Mouse (Mus musculus) heart, postnatal 25 days (tissue): ENCODE results near the gene Myh10. TPM values are rescaled to one million over a fixed set of nuclear protein-coding genes. Genes with fewer than 3 reads are reported as not detected.

Experiments used
- DNase-seq: peaks from one replicate; pipeline ENCODE4 v3.0.0; 2022; ENCODE audit warnings: low spot score
- intact Hi-C: fragments of 180-260 bp; cut with DNase I; formaldehyde crosslinking; loops from one replicate; pipeline ENCODE4 v1.15.1; 2025
- total RNA-seq, 2 experiments: library from RNA; stranded (reverse); gene quantifications; 2 replicates each; pipeline ENCODE4 v1.2.3; 2021

Myh10 gene
- total RNA-seq, 2 experiments from 2014 or later: 30.4 to 32.0 TPM

DNA sequence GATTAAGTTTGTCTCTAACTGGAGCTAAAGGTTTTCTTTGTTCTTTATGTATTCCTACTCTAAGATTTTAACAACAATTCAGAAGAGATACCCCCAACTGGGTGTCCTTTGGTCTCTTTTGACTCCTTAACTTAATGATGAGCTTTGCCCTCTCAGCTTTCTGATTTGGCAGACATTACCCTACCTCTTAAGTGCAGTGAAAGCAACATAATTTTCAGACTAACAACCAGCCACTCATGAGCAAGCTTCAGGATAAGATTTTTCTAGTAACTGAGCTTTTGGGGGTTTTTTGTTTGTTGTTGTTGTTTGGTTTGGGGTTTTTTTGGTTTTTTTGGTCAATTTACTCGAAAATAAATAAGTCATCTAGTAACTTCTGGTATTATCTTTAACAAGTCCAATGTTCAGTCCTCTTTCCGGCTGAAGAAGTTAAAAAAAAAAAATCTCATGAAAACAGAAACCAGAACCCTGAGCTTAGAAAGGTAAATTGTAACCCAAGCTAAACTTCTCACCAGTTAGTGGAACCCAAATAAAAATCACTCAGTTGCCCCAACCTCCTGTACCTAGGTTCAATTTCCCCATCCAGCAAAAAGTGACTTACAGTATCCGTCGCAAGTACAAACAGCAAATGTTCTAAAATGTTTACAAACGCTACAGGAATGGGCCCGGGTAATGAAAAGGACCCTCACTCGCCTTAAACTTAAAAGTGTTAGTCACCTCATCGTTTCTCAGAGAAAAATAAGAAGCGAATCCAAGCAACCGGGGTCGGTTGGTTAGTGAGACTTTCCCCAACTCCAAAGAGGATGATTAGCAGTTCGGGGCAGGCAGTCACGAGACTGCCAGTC, 160.5 kb downstream of the Myh10 start:
- intact Hi-C loops: no loop called here
- DNase-seq: no peak

DNA sequence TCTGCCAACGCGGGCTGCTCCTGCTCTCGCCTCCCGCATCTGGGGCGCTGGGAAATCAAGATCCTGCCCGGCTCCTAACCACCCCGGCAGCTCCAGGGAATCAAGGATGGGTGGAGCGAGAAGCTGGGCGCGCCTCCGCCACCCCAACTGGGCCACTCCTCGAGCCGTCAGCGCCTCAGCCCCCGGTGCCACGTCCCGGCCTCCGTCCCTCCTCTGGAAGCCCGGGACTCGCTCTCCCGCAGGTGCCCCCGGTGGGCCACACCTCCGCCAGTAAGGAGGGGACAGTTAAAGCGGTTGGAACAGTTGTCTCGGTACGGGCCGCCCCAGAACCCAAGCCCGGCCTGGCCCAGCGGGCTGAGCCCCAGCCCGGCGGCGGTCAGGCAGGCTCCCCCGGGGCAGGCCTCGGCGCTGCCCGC, 161.1 kb downstream of the Myh10 start:
- intact Hi-C loops: no loop called here
- peak; percentile 74 for DNase-seq

DNA sequence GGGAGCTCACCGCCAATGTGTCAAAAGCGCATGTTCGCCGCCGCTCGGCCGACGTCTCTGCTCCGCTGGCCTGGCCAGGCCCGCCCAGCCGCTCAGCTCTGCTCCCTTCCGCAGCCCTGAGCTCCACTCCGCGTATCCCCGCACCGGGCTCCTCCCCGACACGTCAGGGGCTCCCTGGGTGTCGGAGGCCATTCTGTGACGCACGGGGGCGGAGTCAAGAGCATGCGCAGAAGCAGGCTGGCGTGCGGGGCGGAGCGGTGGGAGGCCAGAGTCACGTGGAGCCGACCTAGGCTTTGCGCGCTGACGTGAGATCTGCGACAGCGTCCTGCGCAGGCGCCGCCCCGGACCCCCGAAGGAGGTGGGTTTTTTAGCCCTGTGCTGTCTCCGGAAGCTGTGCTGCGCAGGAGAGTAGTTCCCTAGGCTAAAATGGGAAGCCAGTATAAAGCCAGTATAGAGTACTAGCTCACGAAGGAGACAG, 161.6 kb downstream of the Myh10 start:
- intact Hi-C loops: no loop called here
- DNase-seq: peak; percentile 100

DNA sequence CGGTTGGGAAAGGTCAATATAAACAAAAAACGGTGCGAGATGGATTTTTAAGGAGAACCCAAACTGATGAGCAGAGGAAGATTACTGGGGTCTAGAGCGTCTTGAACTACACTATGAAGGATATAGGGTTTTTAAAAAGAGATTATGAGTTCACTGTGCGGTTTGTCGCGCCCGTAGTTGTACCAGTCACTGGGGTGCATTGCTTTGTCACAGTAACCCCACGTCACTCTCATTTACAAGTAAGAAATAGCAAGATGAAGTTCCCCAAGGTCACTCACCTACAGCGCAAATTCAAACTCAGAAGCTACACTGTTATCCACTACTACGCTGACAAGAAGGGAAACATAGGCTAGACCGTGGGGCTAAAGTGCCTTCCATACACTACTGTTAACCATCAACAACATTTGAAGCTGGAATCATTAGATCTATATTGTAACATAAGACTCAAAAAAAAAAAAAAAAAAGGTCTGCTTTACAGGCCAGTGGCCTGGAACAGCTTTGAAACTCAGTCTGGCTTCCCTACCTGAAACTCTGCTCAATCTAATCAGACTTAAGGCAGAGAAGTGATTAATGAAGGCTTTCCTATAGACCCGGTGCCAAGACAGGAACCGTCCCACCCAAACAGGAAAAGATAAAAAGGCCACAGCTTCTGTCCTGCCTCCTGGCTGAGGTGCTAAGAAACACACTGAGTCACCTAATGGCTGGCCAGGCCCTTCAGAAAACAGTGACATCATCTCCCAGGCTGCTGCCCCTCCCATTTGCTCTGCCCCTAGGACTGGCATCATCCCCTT, 162.4 kb downstream of the Myh10 start:
- intact Hi-C loops: no loop called here
- DNase-seq: peak; percentile 65

DNA sequence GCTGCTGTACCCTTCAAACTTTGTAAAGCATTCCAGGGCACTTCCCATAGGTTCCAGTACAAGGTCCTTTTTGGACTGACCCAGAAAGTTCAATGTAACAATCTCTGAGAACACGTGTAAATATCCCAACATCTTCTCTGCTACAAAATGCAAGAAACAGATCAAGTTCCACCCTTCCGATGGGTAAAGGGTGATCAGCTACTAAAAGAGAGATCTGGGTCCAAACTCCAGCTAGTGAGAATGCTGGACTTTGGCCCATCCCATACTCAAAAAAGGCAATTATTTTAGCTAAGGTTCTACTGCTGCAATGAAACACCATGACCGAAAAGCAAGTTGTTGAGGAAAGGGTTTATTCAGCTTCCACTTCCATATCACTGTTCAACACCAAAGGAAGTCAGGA, 163.3 kb downstream of the Myh10 start:
- intact Hi-C loops: no loop called here
- no peak for DNase-seq

DNA sequence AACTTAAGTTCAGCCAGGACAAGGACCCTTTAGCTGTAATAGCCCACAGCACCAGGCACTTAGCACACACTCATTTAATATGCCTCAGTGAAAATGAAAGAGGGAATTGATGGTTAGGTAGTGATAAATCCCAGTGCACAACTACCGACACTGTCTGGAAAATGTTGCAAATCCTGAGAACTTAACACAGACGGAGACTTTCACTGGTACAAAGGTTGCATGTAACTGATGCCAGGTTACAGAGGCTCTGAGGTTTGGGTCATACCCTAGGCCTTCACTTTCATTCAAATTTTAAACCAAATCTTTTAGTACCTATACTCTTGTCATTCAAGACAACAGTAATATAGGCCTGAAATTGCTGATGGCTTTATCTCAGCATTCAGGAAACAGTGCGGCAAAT, 166.0 kb downstream of the Myh10 start:
- intact Hi-C loops: no loop called here
- DNase-seq: no peak

DNA sequence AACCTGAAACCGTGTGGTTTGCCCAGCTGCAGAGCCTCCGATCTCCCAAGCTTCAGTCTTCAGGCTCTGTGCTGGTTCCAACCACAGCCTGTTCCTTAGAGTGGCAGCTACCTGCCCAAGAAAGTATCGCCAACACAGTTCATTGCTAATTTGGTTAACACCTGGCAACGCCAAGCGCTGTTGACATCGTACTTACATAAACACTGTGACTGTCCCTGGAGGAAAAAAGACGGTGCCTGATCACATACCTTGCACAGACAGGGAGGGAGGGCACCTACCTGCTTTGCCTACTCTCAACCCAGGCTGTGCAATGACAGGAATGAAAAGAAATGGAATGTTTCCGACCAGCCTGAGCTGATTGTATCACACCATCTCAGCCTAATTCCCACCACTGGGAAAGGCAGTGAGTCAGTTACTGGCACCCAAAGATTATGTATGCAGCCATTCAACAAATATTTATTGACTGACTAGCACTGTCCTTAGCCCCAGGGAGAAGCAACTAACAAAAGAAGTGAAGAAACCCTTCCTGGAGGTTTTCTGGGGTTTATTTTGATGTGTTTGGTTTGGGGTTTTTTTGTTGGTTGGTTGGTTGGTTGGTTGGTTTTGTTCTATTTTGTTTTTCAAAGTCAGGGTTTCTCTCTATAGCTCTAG, 168.7 kb downstream of the Myh10 start:
- intact Hi-C loops: no loop called here

DNA sequence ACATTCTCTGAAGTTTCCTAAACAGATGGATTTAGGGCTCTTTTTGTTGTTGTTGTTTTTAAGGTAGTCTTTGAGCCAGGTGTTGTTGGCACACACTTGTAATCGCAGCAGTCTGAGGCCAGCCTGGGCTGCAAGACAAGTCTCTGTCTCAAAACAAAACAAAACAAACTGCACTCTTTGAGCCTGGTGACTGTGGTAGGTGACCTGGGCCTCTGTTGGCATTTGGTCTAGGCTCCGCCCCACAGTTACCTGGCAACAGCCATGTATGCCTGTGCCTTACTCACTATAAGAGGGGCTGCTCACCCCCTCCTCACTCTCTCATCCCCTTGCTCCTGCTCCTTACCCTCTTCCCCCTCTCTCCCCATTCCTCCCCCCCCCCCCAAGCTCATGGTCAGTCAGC, 170.9 kb downstream of the Myh10 start:
- no peak for DNase-seq
- intact Hi-C loops: no loop called here

More for the DNA sequence above, 168.7 kb downstream of the Myh10 start:
- no peak for DNase-seq

DNA sequence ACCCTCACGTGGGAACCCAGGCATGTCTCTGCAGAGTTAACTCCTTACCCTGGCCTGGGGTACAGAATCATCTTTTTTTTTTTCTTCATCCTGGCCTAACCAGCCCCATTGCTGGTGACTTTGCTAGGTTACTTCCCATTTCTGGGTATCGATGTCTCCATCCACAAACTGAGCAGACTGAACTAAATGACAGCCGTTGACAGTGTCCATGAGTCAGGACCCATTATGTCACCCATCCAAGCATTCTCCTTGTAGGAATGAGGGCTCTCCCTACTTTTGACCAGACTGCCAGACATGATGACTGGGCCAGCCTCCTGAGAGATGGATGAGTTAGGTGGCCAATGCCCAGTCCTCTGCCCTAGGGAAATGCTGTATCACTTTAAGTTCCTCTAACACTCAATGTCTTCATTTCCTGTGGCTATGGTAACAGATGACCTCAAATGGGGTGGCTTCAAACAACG, 172.3 kb downstream of the Myh10 start:
- intact Hi-C loops: no loop called here
- no peak for DNase-seq

DNA sequence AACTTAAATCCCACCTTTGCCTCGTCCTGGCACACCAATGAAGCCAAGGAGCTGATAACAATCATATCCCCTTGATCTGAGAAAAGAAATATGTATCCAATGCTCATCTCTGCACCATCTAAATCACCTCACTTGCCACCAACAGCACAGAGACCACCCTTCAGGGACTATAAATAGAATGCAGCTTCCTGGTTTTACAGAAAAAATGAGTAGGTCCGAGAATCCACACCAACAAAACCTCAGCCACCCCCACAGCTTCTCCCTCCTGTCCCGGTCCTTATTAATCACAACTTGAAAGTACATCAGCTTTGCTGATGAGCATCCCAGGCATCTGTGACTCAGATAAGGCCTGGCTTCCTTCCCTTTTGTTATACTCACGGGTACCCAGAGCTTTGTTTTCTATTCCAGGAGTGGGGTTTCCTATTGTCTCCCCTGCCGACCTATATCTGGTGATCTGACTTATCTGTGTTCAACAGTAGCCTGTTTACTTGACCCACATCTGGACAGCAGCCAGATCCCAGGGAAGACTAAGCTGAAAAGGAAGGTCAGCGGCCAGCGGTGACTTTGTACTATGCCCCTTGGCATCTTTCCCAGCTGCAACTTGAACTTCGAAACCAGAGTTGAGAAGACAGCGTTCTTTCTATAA, 173.3 kb downstream of the Myh10 start:
- intact Hi-C loops: no loop called here
- peak; percentile 76 for DNase-seq

Other genes with a start within 250 kb of the Myh10 start
- gene Pik3r6, start 188.5 kb upstream of the Myh10 start, total RNA-seq: 1 to 10 TPM; 4.9 to 5.6 TPM
- under 1 TPM in 1 of 2 experiments, not detected in 1; 0.11 TPM for gene Mfsd6l, start 135.4 kb upstream of the Myh10 start, total RNA-seq
- not detected for gene Ccdc42, start 104.5 kb upstream of the Myh10 start, total RNA-seq
- gene Ndel1, start 180.3 kb downstream of the Myh10 start, total RNA-seq: 10 to 100 TPM; 56.0 to 60.9 TPM
- gene Rnf222, start 197.0 kb downstream of the Myh10 start, total RNA-seq: under 1 TPM in 1 of 2 experiments, not detected in 1; 0.08 TPM
- gene Rpl26, start 210.0 kb downstream of the Myh10 start, total RNA-seq: 100 to 1,000 TPM; 612 to 679 TPM
- not detected for gene Odf4, start 235.5 kb downstream of the Myh10 start, total RNA-seq